Mouse (Mus musculus): ENCODE data around the gene Plekhg1. TPM values are rescaled to one million over a fixed set of nuclear protein-coding genes. Genes with fewer than 3 reads are reported as not detected.

Plekhg1 gene
- polyA plus RNA-seq, 1 experiment from 2014 or later: 19.3 TPM

- H3K27ac ChIP-seq: no peak overlapping the region
- no peak overlapping the region for H3K4me2 ChIP-seq
- no peaks in the 10 kb centered on the region for H3K36me3 ChIP-seq
- no peaks in the 10 kb centered on the region for H3K27me3 ChIP-seq
- no peak for ATAC-seq (ENCODE audit: insufficient number of reproducible peaks, low FRiP score, low TSS enrichment, low read depth)
- H3K4me1 ChIP-seq: peaks cover 20% of the 10 kb centered on the region; the same call in 1 of the 2 replicates
- H3K4me3 ChIP-seq: no peak overlapping the region
- no peak overlapping the region for H3K9ac ChIP-seq
- 18% methylated on average over 3 of the region's 3 CpGs for whole genome bisulfite sequencing
- H3K9me3 ChIP-seq: no peaks in the 10 kb centered on the region
Observed at GRCm38 (mm10) chr10:3898068-3898467, 157.9 kb downstream of the Plekhg1 start.

- Histone ChIP-seq H3K4me2 (no peak overlapping the region), H3K27me3 (no peaks in the 10 kb centered on the region), H3K4me3 (no peak overlapping the region), H3K4me1 (peaks cover 15% of the 10 kb centered on the region; the same call in 1 of the 2 replicates), H3K36me3 (no peaks in the 10 kb centered on the region; the same call in 1 of the 2 replicates), H3K9ac (no peak overlapping the region), H3K9me3 (no peaks in the 10 kb centered on the region), H3K27ac (no peak overlapping the region)
- 0 out of 2 replicates have a peak, but pooled peaks have one; percentile 22 for ATAC-seq (ENCODE audit: insufficient number of reproducible peaks, low FRiP score, low TSS enrichment, low read depth)
- 35% methylated on average over 11 of the region's 11 CpGs for WGBS
Observed at GRCm38 (mm10) chr10:3900416-3900956, 160.3 kb downstream of the Plekhg1 start.

- no peak overlapping the region for H3K4me3 ChIP-seq
- H3K27ac ChIP-seq: no peak overlapping the region
- no peaks in the 10 kb centered on the region; the same call in 1 of the 2 replicates for H3K36me3 ChIP-seq
- H3K9ac ChIP-seq: no peak overlapping the region
- WGBS: 78% methylated on average over 3 of the region's 3 CpGs
- peaks cover 4% of the 10 kb centered on the region; the same call in 1 of the 2 replicates for H3K4me1 ChIP-seq
- H3K4me2 ChIP-seq: no peak overlapping the region
- no peak for ATAC-seq (ENCODE audit: insufficient number of reproducible peaks, low FRiP score, low TSS enrichment, low read depth)
- H3K9me3 ChIP-seq: no peaks in the 10 kb centered on the region
- no peaks in the 10 kb centered on the region for H3K27me3 ChIP-seq
Observed at GRCm38 (mm10) chr10:3905747-3906146, 165.6 kb downstream of the Plekhg1 start.

- Histone ChIP-seq H3K27me3 (no peaks in the 10 kb centered on the region), H3K4me3 (no peak overlapping the region), H3K9ac (no peak overlapping the region), H3K27ac (no peak overlapping the region), H3K36me3 (no peaks in the 10 kb centered on the region), H3K4me2 (no peak overlapping the region), H3K4me1 (no peaks in the 10 kb centered on the region), H3K9me3 (no peaks in the 10 kb centered on the region)
- 80% methylated on average over 5 of the region's 5 CpGs for WGBS
- no peak for ATAC-seq (ENCODE audit: insufficient number of reproducible peaks, low FRiP score, low TSS enrichment, low read depth)
Observed at GRCm38 (mm10) chr10:3914104-3914503, 173.9 kb downstream of the Plekhg1 start.

- 69% methylated on average over 20 of the region's 20 CpGs for WGBS
- no peak overlapping the region for H3K4me3 ChIP-seq
- H3K9me3 ChIP-seq: no peaks in the 10 kb centered on the region
- H3K4me1 ChIP-seq: no peaks in the 10 kb centered on the region
- H3K27ac ChIP-seq: no peak overlapping the region
- no peak overlapping the region for H3K4me2 ChIP-seq
- H3K27me3 ChIP-seq: no peaks in the 10 kb centered on the region
- peaks cover 5% of the 10 kb centered on the region; the same call in 1 of the 2 replicates for H3K36me3 ChIP-seq
- no peak overlapping the region for H3K9ac ChIP-seq
- ATAC-seq (ENCODE audit: insufficient number of reproducible peaks, low FRiP score, low TSS enrichment, low read depth): no peak
Observed at GRCm38 (mm10) chr10:3920368-3921152, 180.4 kb downstream of the Plekhg1 start.

- no peak overlapping the region for H3K9ac ChIP-seq
- ATAC-seq (ENCODE audit: insufficient number of reproducible peaks, low FRiP score, low TSS enrichment, low read depth): no peak
- no peak overlapping the region for H3K27ac ChIP-seq
- 70% methylated on average over 4 of the region's 4 CpGs for WGBS
- no peaks in the 10 kb centered on the region for H3K27me3 ChIP-seq
- no peak overlapping the region for H3K4me3 ChIP-seq
- H3K36me3 ChIP-seq: peaks cover 9% of the 10 kb centered on the region; the same call in 1 of the 2 replicates
- no peaks in the 10 kb centered on the region for H3K4me1 ChIP-seq
- no peak overlapping the region for H3K4me2 ChIP-seq
- no peaks in the 10 kb centered on the region for H3K9me3 ChIP-seq
Observed at GRCm38 (mm10) chr10:3928008-3928545, 187.9 kb downstream of the Plekhg1 start.

GRCm38 (mm10) chr10:3931831-3932230 is 191.7 kb downstream of the Plekhg1 start:
- 0 out of 2 replicates have a peak, but pooled peaks cover 9% of the 10 kb centered on the region for H3K36me3 ChIP-seq
- H3K4me3 ChIP-seq: no peak overlapping the region
- H3K4me1 ChIP-seq: 0 out of 2 replicates have a peak, but pooled peaks cover 3% of the 10 kb centered on the region
- no peak overlapping the region for H3K27ac ChIP-seq
- no peaks in the 10 kb centered on the region for H3K9me3 ChIP-seq
- no peaks in the 10 kb centered on the region for H3K27me3 ChIP-seq
- no peak overlapping the region for H3K9ac ChIP-seq
- ATAC-seq (ENCODE audit: insufficient number of reproducible peaks, low FRiP score, low TSS enrichment, low read depth): no peak
- no peak overlapping the region for H3K4me2 ChIP-seq

GRCm38 (mm10) chr10:3933311-3933940 is 193.3 kb downstream of the Plekhg1 start:
- H3K9me3 ChIP-seq: no peaks in the 10 kb centered on the region
- H3K27me3 ChIP-seq: no peaks in the 10 kb centered on the region
- H3K4me3 ChIP-seq: no peak overlapping the region
- H3K4me2 ChIP-seq: no peak overlapping the region
- H3K9ac ChIP-seq: no peak overlapping the region
- H3K27ac ChIP-seq: no peak overlapping the region
- 29% methylated on average over 12 of the region's 12 CpGs for WGBS
- peaks cover 12% of the 10 kb centered on the region; the same call in 1 of the 2 replicates for H3K36me3 ChIP-seq
- H3K4me1 ChIP-seq: 0 out of 2 replicates have a peak, but pooled peaks cover 3% of the 10 kb centered on the region
- ATAC-seq (ENCODE audit: insufficient number of reproducible peaks, low FRiP score, low TSS enrichment, low read depth): 0 out of 2 replicates have a peak, but pooled peaks have one; percentile 24

GRCm38 (mm10) chr10:3936864-3937263 is 196.7 kb downstream of the Plekhg1 start:
- ATAC-seq (ENCODE audit: insufficient number of reproducible peaks, low FRiP score, low TSS enrichment, low read depth): no peak
- Histone ChIP-seq H3K27ac (no peak overlapping the region), H3K36me3 (peaks cover 15% of the 10 kb centered on the region), H3K4me3 (no peak overlapping the region), H3K4me2 (no peak overlapping the region), H3K9ac (no peak overlapping the region), H3K4me1 (peaks cover 7% of the 10 kb centered on the region; the same call in 1 of the 2 replicates), H3K9me3 (no peaks in the 10 kb centered on the region), H3K27me3 (no peaks in the 10 kb centered on the region)

- no peak overlapping the region for H3K9ac ChIP-seq
- H3K27ac ChIP-seq: peak overlapping the region; percentile 57; the same call in 1 of the 2 replicates
- 89% methylated on average over 11 of the region's 11 CpGs for WGBS
- H3K4me3 ChIP-seq: no peak overlapping the region
- peaks cover 12% of the 10 kb centered on the region for H3K36me3 ChIP-seq
- H3K27me3 ChIP-seq: no peaks in the 10 kb centered on the region
- no peak for ATAC-seq (ENCODE audit: insufficient number of reproducible peaks, low FRiP score, low TSS enrichment, low read depth)
- no peak overlapping the region for H3K4me2 ChIP-seq
- no peaks in the 10 kb centered on the region for H3K9me3 ChIP-seq
- peaks cover 4% of the 10 kb centered on the region; the same call in 1 of the 2 replicates for H3K4me1 ChIP-seq
Observed at GRCm38 (mm10) chr10:3939895-3940595, 199.9 kb downstream of the Plekhg1 start.

GRCm38 (mm10) chr10:3940596-3940975 is 200.4 kb downstream of the Plekhg1 start:
- Histone ChIP-seq H3K4me3 (no peak overlapping the region), H3K4me1 (peaks cover 4% of the 10 kb centered on the region; the same call in 1 of the 2 replicates), H3K9me3 (no peaks in the 10 kb centered on the region), H3K27me3 (no peaks in the 10 kb centered on the region), H3K36me3 (peaks cover 12% of the 10 kb centered on the region), H3K4me2 (no peak overlapping the region), H3K9ac (no peak overlapping the region), H3K27ac (peak overlapping the region; percentile 57; the same call in 1 of the 2 replicates)
- no peak for ATAC-seq (ENCODE audit: insufficient number of reproducible peaks, low FRiP score, low TSS enrichment, low read depth)
- WGBS: 87% methylated on average over 6 of the region's 6 CpGs

All from limb, embryonic 15.5 days (tissue).